ENCODE assay signal across 9 mouse cellular contexts in the genomic region with DNA sequence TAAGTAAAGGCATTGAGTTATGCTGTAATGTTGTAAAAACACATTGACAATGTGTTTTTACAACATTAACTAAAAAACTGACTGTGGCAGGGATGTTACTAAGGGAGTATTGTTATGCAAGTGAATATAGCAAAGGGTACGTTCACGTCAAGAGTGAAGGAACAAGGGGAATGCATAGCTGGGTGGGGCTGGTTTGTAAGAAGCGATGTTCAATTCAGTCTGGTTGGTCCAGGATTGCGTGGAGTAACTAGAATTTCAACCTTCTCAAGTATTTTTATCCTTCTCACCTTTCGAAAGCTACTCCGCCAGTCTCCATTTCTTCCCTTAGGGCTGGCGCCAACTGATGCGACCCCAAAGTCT. TPM values are rescaled to one million over a fixed set of nuclear protein-coding genes. Genes with fewer than 3 reads are reported as not detected.
A peak's percentile ranks its signal among the peaks of the same experiment; 100 is the strongest.
DNase-seq lines count a peak whose midpoint lies in the region; ATAC-seq and TF ChIP-seq lines count a peak whose summit lies in the region.
"Had no signal": no experiment of that assay in that cellular context is flagged by ENCODE, and none has a peak within 500 bp of the region (broad histone marks: within the 10 kb centered on the region; RNA-seq: fewer than 3 reads in every experiment).

No protein-coding gene starts in this region.

- no peaks in the 10 kb centered on the region for H3K36me3 ChIP-seq in thymus, adult 2 months (ENCODE audit: control insufficient read depth, insufficient read depth, low read length)
- no peaks in the 10 kb centered on the region for H3K36me3 ChIP-seq in liver, embryonic 11.5 days (ENCODE audit: control insufficient read depth, insufficient read depth, low read length)

- H3K4me1 ChIP-seq in thymus, adult 2 months (replicated peaks; ENCODE audit: control insufficient read depth, insufficient read depth, low read length) = peaks cover 14% of the 10 kb centered on the region
- peaks cover 13% of the 10 kb centered on the region for H3K4me1 ChIP-seq in liver, embryonic 11.5 days (replicated peaks; ENCODE audit: control insufficient read depth, insufficient read depth, low read length)

- H3K4me3 ChIP-seq in thymus, adult 2 months (ENCODE audit: control insufficient read depth, insufficient read depth, low read length) = peak overlapping the region; percentile 98
- peak overlapping the region; percentile 90 for H3K4me3 ChIP-seq in liver, embryonic 11.5 days (ENCODE audit: low read depth, low read length)

- no peak for DNase-seq in frontal cortex, postnatal 36 days (ENCODE audit: low spot score in 2 of 2)
- DNase-seq in thymus, adult 2 months = no peak
- no peak for DNase-seq in thymus, postnatal 10 days (ENCODE audit: low spot score in 2 of 2)
- DNase-seq in liver, embryonic 11.5 days (ENCODE audit: low spot score) = no peak
- DNase-seq in adrenal gland, postnatal 36 days = no peak
- no peak for DNase-seq in retina, embryonic 14.5 days (ENCODE audit: low spot score)
- no peak for DNase-seq in adrenal gland, postnatal 4 days (ENCODE audit: low spot score in 2 of 2)

- peak; percentile 10; the same call in 1 of the 2 replicates for ATAC-seq in frontal cortex, adult (ENCODE audit: low TSS enrichment)
- no peak for ATAC-seq in liver, embryonic 11.5 days (replicated peaks; ENCODE audit: low FRiP score)

- no peak overlapping the region for H3K27ac ChIP-seq in thymus, adult 2 months (ENCODE audit: control insufficient read depth, insufficient read depth, low read length)
- H3K27ac ChIP-seq in liver, embryonic 11.5 days (ENCODE audit: low read depth, low read length) = peak overlapping the region; percentile 89

- H3K4me2 ChIP-seq in liver, embryonic 11.5 days = peak overlapping the region; percentile 95

- no peaks in the 10 kb centered on the region for H3K27me3 ChIP-seq in thymus, adult 2 months (ENCODE audit: control insufficient read depth, insufficient read depth, low read length)
- no peaks in the 10 kb centered on the region for H3K27me3 ChIP-seq in liver, embryonic 11.5 days (replicated peaks; ENCODE audit: control insufficient read depth, insufficient read depth, low read length)

- no peak for TF ChIP-seq POLR2A in thymus, adult 2 months (IDR thresholded peaks at IDR 0.05; ENCODE audit: control insufficient read depth, extremely low read depth, insufficient read depth, low read length, poor library complexity)

- peak overlapping the region; percentile 95 for H3K9ac ChIP-seq in liver, embryonic 11.5 days (ENCODE audit: low read depth, low read length)

- TF ChIP-seq CTCF in thymus, adult 2 months (IDR thresholded peaks at IDR 0.05; ENCODE audit: borderline replicate concordance, control insufficient read depth, extremely low read depth, insufficient read depth, low read length, poor library complexity) = no peak

- 21% methylated on average over 8 of the region's 8 CpGs for WGBS in thymus, adult 2 months
- WGBS in liver, embryonic 11.5 days = 6% methylated on average over 8 of the region's 8 CpGs

- H3K9me3 ChIP-seq in liver, embryonic 11.5 days (ENCODE audit: control insufficient read depth, low read length) = no peaks in the 10 kb centered on the region

RNA-seq across cellular contexts. Expression of a gene that starts 0.4 kb away (rescaled TPM):
- polyA plus RNA-seq in thymus, adult 2 months (2012; rRNA removed) = 9.6 and 11.6 TPM in 2 replicates
- polyA plus RNA-seq in liver, embryonic 11.5 days (2014; fragmentation: Nextera tagmentation; extraction: Ambion mirVana) = 7.1 and 7.9 TPM in 2 replicates
- 10 to 100 TPM; 34.5 to 39.3 TPM for total RNA-seq in adrenal gland, postnatal 36 days (2021)
- total RNA-seq in adrenal gland, postnatal 4 days (2021) = 10 to 100 TPM; 35.4 to 43.6 TPM

RNA-seq across cellular contexts. Expression of a gene that starts 45.6 kb away (rescaled TPM):
- 5.8 and 7.5 TPM in 2 replicates for polyA plus RNA-seq in thymus, adult 2 months (2012; rRNA removed)
- 17.4 and 18.5 TPM in 2 replicates for polyA plus RNA-seq in liver, embryonic 11.5 days (2014; fragmentation: Nextera tagmentation; extraction: Ambion mirVana)
- 10 to 100 TPM; 30.6 to 34.7 TPM for total RNA-seq in adrenal gland, postnatal 36 days (2021)
- total RNA-seq in adrenal gland, postnatal 4 days (2021) = 10 to 100 TPM; 32.9 to 39.4 TPM

RNA-seq across cellular contexts. Expression of a gene that starts 57.9 kb away (rescaled TPM):
- polyA plus RNA-seq in thymus, adult 2 months (2012; rRNA removed) = 4.0 and 5.8 TPM in 2 replicates
- 6.8 and 8.8 TPM in 2 replicates for polyA plus RNA-seq in liver, embryonic 11.5 days (2014; fragmentation: Nextera tagmentation; extraction: Ambion mirVana)
- 10 to 100 TPM; 15.6 to 31.5 TPM for total RNA-seq in adrenal gland, postnatal 36 days (2021)
- total RNA-seq in adrenal gland, postnatal 4 days (2021) = 10 to 100 TPM; 15.0 to 22.2 TPM
- total RNA-seq: hematopoietic stem cell, adult 5-6 weeks had no signal
